Comparison of ENCODE assay signal across 10 mouse cellular contexts in genomic region chr4:72946369-72946981, GRCm38 (mm10).
DNase-seq lines count a peak whose midpoint lies in the region; ATAC-seq lines count a peak whose summit lies in the region.
"Had no signal": no experiment of that assay in that cellular context is flagged by ENCODE, and none has a peak within 500 bp of the region (broad histone marks: within the 10 kb centered on the region; RNA-seq: fewer than 3 reads in every experiment).

No protein-coding gene starts in this region.

- no peak for ATAC-seq in neural tube, embryonic 15.5 days (ENCODE audit: low FRiP score)
- ATAC-seq in embryonic facial prominence, embryonic 12.5 days (ENCODE audit: insufficient number of reproducible peaks, insufficient read depth, low FRiP score, low TSS enrichment) = peak; percentile 97

- no peak overlapping the region for H3K27ac ChIP-seq in neural tube, embryonic 15.5 days (replicated peaks)
- H3K27ac ChIP-seq in embryonic facial prominence, embryonic 12.5 days = no peak overlapping the region
- H3K27ac ChIP-seq: liver, embryonic 13.5 days had no signal

- no peaks in the 10 kb centered on the region for H3K9me3 ChIP-seq in neural tube, embryonic 15.5 days (replicated peaks)
- no peaks in the 10 kb centered on the region for H3K9me3 ChIP-seq in embryonic facial prominence, embryonic 12.5 days
- H3K9me3 ChIP-seq: G1E; liver, embryonic 13.5 days had no signal

- H3K27me3 ChIP-seq in neural tube, embryonic 15.5 days (replicated peaks) = no peaks in the 10 kb centered on the region
- H3K27me3 ChIP-seq in embryonic facial prominence, embryonic 12.5 days = no peaks in the 10 kb centered on the region
- H3K27me3 ChIP-seq: liver, embryonic 13.5 days had no signal

- no peak overlapping the region for H3K9ac ChIP-seq in neural tube, embryonic 15.5 days (replicated peaks)
- no peak overlapping the region for H3K9ac ChIP-seq in embryonic facial prominence, embryonic 12.5 days
- H3K9ac ChIP-seq: liver, embryonic 13.5 days had no signal

- no peaks in the 10 kb centered on the region for H3K4me1 ChIP-seq in neural tube, embryonic 15.5 days
- no peaks in the 10 kb centered on the region; the same call in 1 of the 2 replicates for H3K4me1 ChIP-seq in embryonic facial prominence, embryonic 12.5 days
- H3K4me1 ChIP-seq: liver, embryonic 13.5 days had no signal

- 62% methylated on average over 7 of the region's 7 CpGs for WGBS in neural tube, embryonic 15.5 days
- WGBS in embryonic facial prominence, embryonic 12.5 days = 15% methylated on average over 7 of the region's 7 CpGs
- WGBS in large intestine, adult 2 months = 36% methylated on average over 7 of the region's 7 CpGs

- DNase-seq in neural tube, embryonic 10.5 days (ENCODE audit: extremely low spot score, low spot score) = peak; percentile 22
- peak; percentile 37 for DNase-seq in large intestine, adult 2 months (ENCODE audit: low read depth, low spot score)
- no peak for DNase-seq in urinary bladder, postnatal 4 days (ENCODE audit: low spot score in 2 of 2)
- DNase-seq in cerebellum, postnatal 25 days = no peak
- no peak for DNase-seq in gastrocnemius, postnatal 36 days
- DNase-seq: adrenal gland, adult 2 months; liver, embryonic 13.5 days had no signal

- no peak overlapping the region for H3K4me3 ChIP-seq in neural tube, embryonic 15.5 days (replicated peaks)
- no peak overlapping the region for H3K4me3 ChIP-seq in embryonic facial prominence, embryonic 12.5 days
- H3K4me3 ChIP-seq: liver, embryonic 13.5 days had no signal

- no peak overlapping the region for H3K4me2 ChIP-seq in neural tube, embryonic 15.5 days
- H3K4me2 ChIP-seq in embryonic facial prominence, embryonic 12.5 days (replicated peaks) = no peak overlapping the region
- H3K4me2 ChIP-seq: liver, embryonic 13.5 days had no signal

- H3K36me3 ChIP-seq in neural tube, embryonic 15.5 days = no peaks in the 10 kb centered on the region
- H3K36me3 ChIP-seq in embryonic facial prominence, embryonic 12.5 days = no peaks in the 10 kb centered on the region
- H3K36me3 ChIP-seq: G1E; liver, embryonic 13.5 days had no signal

- intact Hi-C loops in gastrocnemius, postnatal 36 days (cut with DNase I) = no loop called here

Comparison
In these comparisons a context has a peak if more than half of its experiments do, and no peak if none do; other contexts are left out.
1. DNase-seq: peak in neural tube, embryonic 10.5 days (single experiment) and large intestine, adult 2 months (single experiment); none in urinary bladder, postnatal 4 days (0 of 2), cerebellum, postnatal 25 days (0 of 2) and gastrocnemius, postnatal 36 days (0 of 2).